Mouse (Mus musculus) liver, embryonic 12.5 days (tissue): ENCODE data around the gene Usp53. TPM values are rescaled to one million over a fixed set of nuclear protein-coding genes. Genes with fewer than 3 reads are reported as not detected.
A peak's percentile ranks its signal among the peaks of the same experiment; 100 is the strongest.

Source experiments
- ATAC-seq: fragments of 200-750 bp; cut with Nextera tagmentation; 2 replicates; pipeline ENCODE4 v1.8.0; 2017; ENCODE audit warnings: moderate number of reproducible peaks, mild to moderate bottlenecking, moderate library complexity
- H3K27ac ChIP-seq: fragments of 300-500 bp; sonication (generic); 2 replicates; pipeline ENCODE4 v1.5.1; 2016; ENCODE audit warnings: mild to moderate bottlenecking
- H3K27me3 ChIP-seq: fragments of 300-500 bp; sonication (generic); replicated peaks from 2 replicates; pipeline ENCODE4 v1.6.1; 2016; ENCODE audit warnings: mild to moderate bottlenecking, moderate library complexity
- H3K36me3 ChIP-seq: fragments of 300-500 bp; sonication (generic); 2 replicates; pipeline ENCODE4 v1.6.1; 2016; ENCODE audit warnings: mild to moderate bottlenecking, moderate library complexity
- H3K4me1 ChIP-seq: fragments of 300-500 bp; sonication (generic); 2 replicates; pipeline ENCODE4 v1.6.1; 2016
- H3K4me2 ChIP-seq: fragments of 300-500 bp; sonication (generic); 2 replicates; pipeline ENCODE4 v1.6.1; 2016; ENCODE audit warnings: mild to moderate bottlenecking, moderate library complexity
- H3K4me3 ChIP-seq: fragments of 300-500 bp; sonication (generic); 2 replicates; pipeline ENCODE4 v1.5.1; 2016; ENCODE audit warnings: mild to moderate bottlenecking, moderate library complexity
- H3K9ac ChIP-seq: fragments of 300-500 bp; sonication (generic); 2 replicates; pipeline ENCODE4 v1.6.1; 2016; ENCODE audit warnings: mild to moderate bottlenecking, moderate library complexity
- H3K9me3 ChIP-seq: fragments of 300-500 bp; sonication (generic); replicated peaks from 2 replicates; pipeline ENCODE4 v1.6.1; 2016; ENCODE audit warnings: mild to moderate bottlenecking, moderate library complexity
- WGBS: fragments of 180-500 bp; shearing (Covaris S2); methylation state at CpG from one replicate; pipeline ENCODE4 v1.1.7; 2016; ENCODE audit not compliant: insufficient replicate concordance; 5-methylcytosine and 5-hydroxymethylcytosine counted together
- polyA plus RNA-seq: library from polyadenylated mRNA; unstranded; fragments of >200 nt; fragmentation: Nextera tagmentation; extraction: Ambion mirVana; gene quantifications from 2 replicates; pipeline ENCODE4 v1.2.1, GENCODE M21; 2016

Usp53 gene
- 2.2 and 2.9 TPM in 2 replicates for polyA plus RNA-seq

DNA sequence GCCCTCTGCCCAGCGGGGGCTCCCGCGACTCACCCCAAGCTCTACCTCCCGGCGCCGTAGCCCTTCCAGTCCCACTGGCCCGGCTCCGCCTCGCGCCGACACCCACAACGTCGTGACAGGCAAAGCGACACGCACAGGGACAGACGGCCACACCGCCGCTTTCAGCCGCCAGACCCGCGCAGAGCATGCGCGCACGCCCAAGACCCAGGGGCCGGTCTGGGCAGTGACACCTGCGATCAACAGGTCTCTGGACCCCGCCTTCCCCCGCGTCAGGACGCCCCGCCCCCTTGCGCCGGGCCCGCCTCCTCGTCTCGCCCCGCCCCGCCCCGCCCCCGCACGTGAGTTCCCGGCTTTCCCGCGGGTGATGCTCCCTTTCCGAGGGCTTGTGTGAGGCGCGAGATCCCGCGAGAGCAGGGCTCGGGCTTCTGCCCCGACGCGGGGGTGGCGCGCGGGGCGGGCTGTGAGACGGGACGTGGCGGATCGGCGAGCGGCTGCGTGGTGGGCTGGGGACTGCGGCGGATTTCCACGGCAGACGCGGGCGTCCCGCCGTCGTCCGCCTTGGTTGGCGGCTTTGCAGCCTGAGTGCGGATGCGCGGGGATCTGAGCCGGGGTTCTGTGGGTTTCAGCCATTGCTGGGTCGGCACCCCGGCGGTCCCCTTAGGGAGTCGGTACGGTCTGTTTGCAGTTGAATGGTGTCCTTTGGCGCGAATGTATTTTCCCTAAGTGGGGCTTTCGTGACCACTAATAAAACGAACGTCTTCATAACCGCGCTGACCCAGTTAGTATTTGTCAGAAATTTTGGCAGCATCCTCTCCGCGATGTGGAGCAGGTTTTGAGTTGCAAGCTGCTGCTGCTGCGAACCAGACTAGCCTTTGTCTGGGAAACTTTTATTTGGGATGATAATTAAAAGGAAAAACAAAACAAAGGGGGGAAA, at the start of gene Usp53:
Gene Usp53, minus strand, starts transcription at position 262 of the 934 bp plus-strand sequence.
- Histone ChIP-seq H3K4me3 (peak within 1 kb of the TSS; percentile 80), H3K9ac (peak within 1 kb of the TSS; percentile 88), H3K4me1 (peaks cover 20% of the 10 kb centered on the region), H3K9me3 (no peaks in the 10 kb centered on the region), H3K27ac (peak within 1 kb of the TSS; percentile 92), H3K36me3 (no peaks in the 10 kb centered on the region), H3K27me3 (no peaks in the 10 kb centered on the region), H3K4me2 (peak within 1 kb of the TSS; percentile 97)
- ATAC-seq = peak; percentile 99
- WGBS = under 1% methylated on average over 84 of the region's 94 CpGs

DNA sequence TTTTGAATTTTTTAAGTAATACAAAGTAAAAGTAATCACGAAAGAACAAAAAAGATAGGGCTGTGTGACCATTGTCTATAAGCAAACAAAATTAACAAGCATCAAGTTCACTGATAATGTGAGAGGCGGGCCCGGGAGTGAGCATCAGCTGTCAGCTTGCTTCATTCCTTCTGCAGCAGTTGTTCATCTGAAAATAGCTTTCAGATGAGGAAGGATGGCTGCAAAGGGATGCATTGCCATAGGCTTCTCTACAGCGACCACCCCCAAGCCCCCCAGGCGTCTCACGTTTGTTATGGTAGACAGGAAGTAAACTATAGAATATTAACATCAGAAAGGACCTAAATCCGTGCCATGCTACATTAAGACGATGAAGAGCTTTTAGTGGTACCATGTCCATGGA, 49.5 kb upstream of the Usp53 start:
- Histone ChIP-seq H3K27me3 (no peaks in the 10 kb centered on the region), H3K36me3 (no peaks in the 10 kb centered on the region), H3K9ac (no peak overlapping the region), H3K27ac (no peak overlapping the region), H3K4me2 (no peak overlapping the region), H3K4me1 (no peaks in the 10 kb centered on the region), H3K4me3 (no peak overlapping the region), H3K9me3 (no peaks in the 10 kb centered on the region)
- no peak for ATAC-seq
- WGBS = 67% methylated on average over 8 of the region's 8 CpGs

DNA sequence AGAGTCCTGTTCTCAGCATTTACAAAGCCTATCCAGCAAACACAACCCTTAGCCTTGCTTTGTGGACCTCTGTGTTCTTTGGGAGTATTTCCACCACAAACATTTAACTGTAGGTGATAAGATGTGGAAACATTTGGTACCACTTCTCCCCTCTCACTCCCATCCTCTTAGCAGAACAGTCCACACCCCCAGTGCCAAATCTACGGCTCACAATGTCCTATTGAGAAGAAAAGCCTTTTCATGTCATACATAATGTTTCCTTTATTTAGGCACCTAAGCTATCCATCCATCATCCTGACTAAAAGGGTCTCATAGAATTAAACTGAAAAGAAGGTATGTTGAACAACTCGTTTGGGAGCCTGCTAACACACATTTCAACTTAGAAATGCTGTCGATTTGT, 41.3 kb upstream of the Usp53 start:
- Histone ChIP-seq H3K9me3 (no peaks in the 10 kb centered on the region), H3K27ac (no peak overlapping the region), H3K4me3 (no peak overlapping the region), H3K4me2 (no peak overlapping the region), H3K27me3 (no peaks in the 10 kb centered on the region), H3K4me1 (no peaks in the 10 kb centered on the region), H3K36me3 (no peaks in the 10 kb centered on the region), H3K9ac (no peak overlapping the region)
- no peak for ATAC-seq
- WGBS = 71% methylated on average over 3 of the region's 3 CpGs

DNA sequence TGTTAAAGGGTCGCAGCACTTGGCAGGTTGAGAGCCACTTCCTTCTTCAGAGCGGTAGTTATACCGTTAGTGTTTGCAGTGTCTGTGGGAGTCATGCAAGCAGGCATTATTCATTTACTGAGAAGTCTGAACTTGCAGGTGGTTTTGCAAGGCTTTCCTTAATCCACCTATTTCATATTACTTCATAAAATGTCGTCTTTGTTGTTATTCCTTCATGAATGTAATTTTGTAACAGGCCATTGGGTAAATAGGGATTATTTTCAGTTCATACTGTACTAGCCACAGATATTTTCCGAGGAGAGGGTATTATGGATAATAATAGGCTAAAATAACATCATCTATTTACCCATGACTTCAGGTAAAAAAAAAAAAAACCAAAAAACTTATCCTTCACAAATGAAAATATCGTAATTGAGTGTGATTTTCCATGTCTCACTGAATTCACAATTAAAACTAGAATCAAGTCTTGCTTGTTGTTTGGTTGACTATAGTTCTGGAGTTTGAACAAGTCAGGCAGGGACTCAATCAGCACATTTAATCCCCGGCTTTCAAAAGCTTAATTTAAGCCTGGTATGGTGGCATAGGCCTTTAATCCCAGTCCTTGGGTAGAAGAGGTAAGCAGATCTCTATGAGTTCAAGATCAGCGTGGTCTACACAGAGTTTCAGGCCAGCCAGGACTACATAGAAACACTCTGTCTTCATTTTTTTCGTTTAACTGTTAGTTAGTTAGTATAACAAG, 40.4 kb upstream of the Usp53 start:
- Histone ChIP-seq H3K9me3 (no peaks in the 10 kb centered on the region), H3K36me3 (no peaks in the 10 kb centered on the region), H3K9ac (no peak overlapping the region), H3K4me1 (no peaks in the 10 kb centered on the region), H3K27ac (no peak overlapping the region), H3K27me3 (no peaks in the 10 kb centered on the region), H3K4me3 (no peak overlapping the region), H3K4me2 (no peak overlapping the region)
- no peak for ATAC-seq
- 57% methylated on average over 9 of the region's 9 CpGs for WGBS

DNA sequence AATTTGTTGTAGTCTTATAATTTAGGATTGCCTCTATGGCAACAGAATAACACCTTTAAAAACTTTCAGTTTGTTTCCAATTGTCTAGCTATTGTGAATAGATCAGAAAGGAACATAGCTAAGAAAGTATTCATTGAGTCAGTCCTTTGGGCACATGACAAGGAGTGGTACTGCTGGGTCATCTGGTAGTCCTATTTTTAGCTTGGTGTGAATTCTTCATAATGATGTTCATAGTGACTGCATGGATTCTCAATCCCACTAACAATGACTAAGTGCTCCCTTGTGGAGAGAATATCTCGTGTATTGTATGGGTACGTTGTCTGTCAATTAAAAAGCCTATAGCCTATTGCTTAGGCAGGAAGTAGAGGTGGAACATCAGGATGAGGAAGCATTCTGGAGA, 34.5 kb upstream of the Usp53 start:
- Histone ChIP-seq H3K27ac (no peak overlapping the region), H3K9ac (no peak overlapping the region), H3K4me2 (no peak overlapping the region), H3K27me3 (no peaks in the 10 kb centered on the region), H3K4me1 (no peaks in the 10 kb centered on the region), H3K9me3 (no peaks in the 10 kb centered on the region), H3K4me3 (no peak overlapping the region), H3K36me3 (no peaks in the 10 kb centered on the region)
- no peak for ATAC-seq
- 77% methylated on average over 2 of the region's 2 CpGs for WGBS

DNA sequence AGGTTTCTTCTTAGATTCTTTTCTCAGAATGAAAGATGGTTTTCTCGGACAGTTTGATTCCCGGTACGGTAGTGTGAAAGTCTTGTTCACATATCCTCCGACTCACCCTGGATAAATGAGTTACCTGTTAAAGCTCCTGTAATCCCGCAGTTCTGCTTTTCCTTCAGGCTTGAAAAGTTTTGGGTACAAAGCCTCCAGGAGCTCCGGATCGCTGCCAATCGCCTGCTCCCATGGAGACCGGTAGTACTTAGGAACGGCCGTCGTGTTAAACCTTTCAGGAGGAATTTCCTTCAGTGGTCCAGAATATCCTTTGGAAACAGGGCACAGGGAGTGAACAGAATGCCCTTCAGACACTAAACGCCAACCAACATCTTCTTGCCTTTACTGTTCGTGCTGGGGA, 29.2 kb upstream of the Usp53 start:
- no peaks in the 10 kb centered on the region for H3K4me1 ChIP-seq
- ATAC-seq = no peak
- no peak overlapping the region for H3K4me3 ChIP-seq
- H3K9ac ChIP-seq = no peak overlapping the region
- H3K27me3 ChIP-seq = no peaks in the 10 kb centered on the region
- H3K9me3 ChIP-seq = no peaks in the 10 kb centered on the region
- no peak overlapping the region for H3K4me2 ChIP-seq
- WGBS = 85% methylated on average over 14 of the region's 14 CpGs
- no peaks in the 10 kb centered on the region for H3K36me3 ChIP-seq
- no peak overlapping the region for H3K27ac ChIP-seq

DNA sequence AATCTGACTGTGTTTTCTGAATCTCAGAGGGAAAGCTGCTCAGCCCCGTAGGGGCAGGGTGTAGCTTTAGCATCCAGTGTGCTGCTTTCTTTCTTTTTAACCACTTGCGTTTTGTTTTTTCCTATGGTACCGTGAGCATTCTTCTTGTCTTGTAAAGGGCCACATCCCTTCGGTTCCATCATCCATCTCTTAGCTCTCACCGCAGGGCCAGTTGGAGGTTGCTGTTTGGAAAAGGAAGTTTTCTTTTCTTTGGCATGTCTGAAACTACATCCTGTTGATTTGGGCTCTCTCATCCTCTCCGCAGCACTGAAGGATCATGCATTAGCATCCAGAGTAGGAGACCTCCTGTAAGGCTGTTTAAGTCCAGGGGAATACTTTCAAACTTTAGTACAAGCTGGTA, 25.1 kb upstream of the Usp53 start:
- 49% methylated on average over 6 of the region's 6 CpGs for WGBS
- no peak overlapping the region for H3K4me3 ChIP-seq
- no peak overlapping the region for H3K27ac ChIP-seq
- no peaks in the 10 kb centered on the region for H3K4me1 ChIP-seq
- no peaks in the 10 kb centered on the region for H3K36me3 ChIP-seq
- no peak overlapping the region for H3K9ac ChIP-seq
- no peak for ATAC-seq
- H3K9me3 ChIP-seq = no peaks in the 10 kb centered on the region
- no peak overlapping the region for H3K4me2 ChIP-seq
- no peaks in the 10 kb centered on the region for H3K27me3 ChIP-seq

DNA sequence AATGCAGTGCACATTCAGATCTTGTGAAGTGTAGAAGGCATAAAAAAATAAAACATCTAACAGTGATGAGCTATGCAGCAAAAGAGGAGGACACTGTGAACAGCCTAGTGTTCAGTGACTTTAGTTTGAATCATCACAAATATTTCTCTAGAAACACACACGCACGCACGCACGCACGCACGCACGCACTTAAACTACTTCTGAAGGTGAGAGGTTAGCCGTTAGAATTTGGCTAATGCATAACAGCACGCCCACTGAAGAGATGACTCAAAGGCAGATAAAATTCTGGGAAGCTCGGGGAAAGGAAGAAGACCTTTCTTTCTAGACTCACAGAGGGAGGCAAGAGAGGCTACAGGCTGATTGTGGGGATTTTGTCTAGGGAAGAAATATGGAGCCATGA, 23.1 kb upstream of the Usp53 start:
- ATAC-seq = no peak
- Histone ChIP-seq H3K4me1 (no peaks in the 10 kb centered on the region), H3K27me3 (no peaks in the 10 kb centered on the region), H3K9ac (no peak overlapping the region), H3K9me3 (no peaks in the 10 kb centered on the region), H3K27ac (no peak overlapping the region), H3K4me2 (no peak overlapping the region), H3K36me3 (no peaks in the 10 kb centered on the region), H3K4me3 (no peak overlapping the region)
- 67% methylated on average over 10 of the region's 10 CpGs for WGBS

DNA sequence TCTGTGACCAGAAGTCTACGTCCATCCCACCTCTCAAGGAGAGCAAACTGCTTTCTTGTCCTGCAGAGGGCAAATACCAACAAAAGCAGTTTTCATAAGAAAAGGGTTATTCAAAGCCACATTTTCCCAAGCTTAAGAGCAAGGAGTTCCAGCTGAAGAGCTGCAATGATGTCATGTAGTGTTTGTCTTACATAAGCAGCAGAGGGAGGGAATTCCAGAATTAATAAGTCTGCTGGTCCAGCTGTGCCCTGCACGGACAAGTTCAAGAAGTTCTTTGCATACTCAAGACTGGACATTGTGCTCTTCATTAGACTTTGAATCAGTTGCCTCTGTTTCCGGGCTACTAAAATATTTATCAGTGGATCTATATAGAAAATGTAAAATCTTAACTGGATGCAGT, 16.7 kb upstream of the Usp53 start:
- Histone ChIP-seq H3K36me3 (no peaks in the 10 kb centered on the region), H3K4me1 (no peaks in the 10 kb centered on the region)

DNA sequence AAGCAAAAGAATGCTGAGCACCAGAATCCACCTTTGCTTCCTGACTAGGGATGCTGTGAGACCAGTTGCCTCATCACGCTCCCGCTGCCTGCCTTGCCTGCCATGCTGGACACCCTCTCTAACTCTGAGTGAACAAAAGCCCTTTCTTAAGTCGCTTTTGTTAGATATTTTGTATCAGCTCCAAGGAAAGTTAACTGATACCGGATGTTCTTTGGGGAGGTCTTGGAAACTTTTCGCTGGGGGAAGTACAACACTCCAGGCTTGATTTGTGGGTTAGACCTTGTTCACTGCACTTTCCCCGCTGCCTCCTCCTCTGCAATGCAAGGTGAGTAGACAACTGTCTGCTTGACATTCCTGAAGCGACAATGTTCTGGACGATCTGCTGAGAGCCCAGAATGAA, 14.2 kb upstream of the Usp53 start:
- WGBS = 72% methylated on average over 8 of the region's 8 CpGs
- H3K4me3 ChIP-seq = no peak overlapping the region
- H3K9ac ChIP-seq = no peak overlapping the region
- no peak overlapping the region for H3K27ac ChIP-seq
- ATAC-seq = no peak
- H3K4me2 ChIP-seq = no peak overlapping the region
- H3K36me3 ChIP-seq = no peaks in the 10 kb centered on the region
- H3K9me3 ChIP-seq = no peaks in the 10 kb centered on the region
- H3K27me3 ChIP-seq = no peaks in the 10 kb centered on the region
- no peaks in the 10 kb centered on the region for H3K4me1 ChIP-seq

More for the DNA sequence above, 16.7 kb upstream of the Usp53 start:
- Histone ChIP-seq H3K4me2 (no peak overlapping the region), H3K9me3 (no peaks in the 10 kb centered on the region), H3K27me3 (no peaks in the 10 kb centered on the region), H3K27ac (no peak overlapping the region), H3K9ac (no peak overlapping the region), H3K4me3 (no peak overlapping the region)
- ATAC-seq = no peak
- WGBS = 60% methylated on average over 3 of the region's 3 CpGs

DNA sequence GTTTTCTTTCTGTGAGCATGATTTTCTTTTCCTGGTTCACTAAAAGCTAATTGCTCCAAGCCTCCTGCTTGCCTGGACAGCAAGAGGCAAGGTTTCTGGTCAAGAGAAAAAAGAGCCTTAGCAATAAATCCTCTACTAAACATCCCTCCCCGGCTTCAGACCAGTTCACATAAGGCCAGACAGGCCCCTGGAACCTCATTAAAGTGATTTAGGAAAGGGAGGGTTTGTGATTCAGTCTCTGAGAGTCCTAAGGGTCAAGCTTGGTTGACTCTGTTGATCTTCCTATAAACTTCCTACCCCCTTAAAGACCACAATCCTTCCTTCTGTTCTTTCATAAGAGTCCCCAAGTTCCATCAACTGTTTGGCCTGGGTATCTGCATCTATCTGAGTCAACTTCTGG, 12.7 kb upstream of the Usp53 start:
- Histone ChIP-seq H3K27me3 (no peaks in the 10 kb centered on the region), H3K27ac (no peak overlapping the region), H3K9me3 (no peaks in the 10 kb centered on the region), H3K4me2 (no peak overlapping the region), H3K36me3 (no peaks in the 10 kb centered on the region), H3K9ac (no peak overlapping the region), H3K4me1 (no peaks in the 10 kb centered on the region), H3K4me3 (no peak overlapping the region)
- WGBS = 44% methylated on average over 1 of the region's 1 CpGs
- no peak for ATAC-seq

DNA sequence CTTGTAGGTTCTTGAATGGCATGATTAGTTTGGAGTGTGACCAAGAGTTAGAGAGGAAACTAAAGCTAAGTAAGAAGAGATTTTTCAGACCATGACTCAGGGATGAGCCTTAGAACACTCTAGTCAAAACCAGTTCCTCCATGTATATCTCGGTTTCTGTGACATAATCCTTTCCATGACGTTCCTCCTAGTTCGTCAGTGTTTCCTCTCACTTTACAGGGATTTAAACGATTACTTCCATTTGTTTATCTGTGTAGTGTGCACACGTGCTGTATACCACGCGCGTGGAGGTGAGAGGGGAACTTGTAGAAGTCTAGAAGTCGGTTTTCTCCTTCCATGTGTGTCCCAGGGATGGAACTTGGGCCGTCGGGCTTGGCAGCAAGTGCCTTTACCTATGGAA, 2.6 kb upstream of the Usp53 start:
- WGBS = 67% methylated on average over 11 of the region's 11 CpGs
- ATAC-seq = no peak
- Histone ChIP-seq H3K4me3 (no peak overlapping the region), H3K9me3 (no peaks in the 10 kb centered on the region), H3K9ac (no peak overlapping the region), H3K27me3 (no peaks in the 10 kb centered on the region), H3K36me3 (no peaks in the 10 kb centered on the region), H3K27ac (no peak overlapping the region), H3K4me1 (peaks cover 20% of the 10 kb centered on the region), H3K4me2 (no peak overlapping the region)
